Mouse (Mus musculus): ENCODE results near the gene Lrrc3c. TPM values are rescaled to one million over a fixed set of nuclear protein-coding genes. Genes with fewer than 3 reads are reported as not detected.
A peak's percentile ranks its signal among the peaks of the same experiment; 100 is the strongest.

Gene Lrrc3c
- not detected in 2 replicates for polyA plus RNA-seq (2015; fragmentation: Nextera tagmentation; extraction: Ambion mirVana)

DNA sequence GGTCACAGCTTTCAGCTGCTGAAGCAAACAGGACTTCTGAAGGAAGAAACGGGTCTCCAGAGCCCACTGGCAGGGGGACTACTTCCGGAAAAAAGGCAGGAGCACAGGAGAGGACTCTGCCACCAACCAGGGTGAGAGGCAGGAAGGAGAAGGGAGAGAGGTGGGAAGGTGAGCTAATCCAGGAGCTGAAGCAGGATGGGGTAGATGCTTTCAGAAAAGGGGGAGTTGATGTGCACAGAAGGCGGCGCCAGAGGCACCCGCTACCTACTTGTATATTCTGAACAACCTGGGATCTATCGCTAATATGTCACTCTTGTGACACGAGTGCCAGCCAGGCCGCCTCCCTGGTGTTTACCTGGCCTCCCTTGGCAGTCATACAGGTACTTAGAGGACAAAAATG, at the start of gene Lrrc3c:
Gene Lrrc3c (plus strand): TSS at position 301 of the 400 bp plus-strand sequence.
- Histone ChIP-seq H3K9ac (ENCODE audit: low read length) (no peak within 1 kb of the TSS), H3K27me3 (ENCODE audit: control insufficient read depth, insufficient read depth, low read depth, low read length) (peaks cover 13% of the 10 kb centered on the region), H3K9me3 (ENCODE audit: control insufficient read depth, low read length) (no peaks in the 10 kb centered on the region), H3K4me3 (ENCODE audit: low read length) (no peak within 1 kb of the TSS), H3K27ac (ENCODE audit: low read length) (no peak within 1 kb of the TSS), H3K36me3 (ENCODE audit: control insufficient read depth, insufficient read depth, low read length) (no peaks in the 10 kb centered on the region), H3K4me1 (replicated peaks; ENCODE audit: control insufficient read depth, insufficient read depth, low read length) (peaks cover 17% of the 10 kb centered on the region; the same call in 1 of the 2 replicates), H3K4me2 (ENCODE audit: low read depth, low read length) (peak within 1 kb of the TSS; percentile 0; the same call in 1 of the 2 replicates)
- 76% methylated on average over 8 of the region's 8 CpGs for WGBS
- no peak for ATAC-seq (ENCODE audit: low read depth)

GRCm38 (mm10) chr11:98549363-98549762, 48.7 kb upstream of the Lrrc3c start:
- WGBS: 60% methylated on average over 4 of the region's 4 CpGs
- H3K4me1 ChIP-seq (replicated peaks; ENCODE audit: control insufficient read depth, insufficient read depth, low read length): peaks cover 6% of the 10 kb centered on the region
- H3K4me3 ChIP-seq (ENCODE audit: low read length): no peak overlapping the region
- H3K9me3 ChIP-seq (ENCODE audit: control insufficient read depth, low read length): no peaks in the 10 kb centered on the region; the same call in 1 of the 2 replicates
- peaks cover 47% of the 10 kb centered on the region for H3K27me3 ChIP-seq (ENCODE audit: control insufficient read depth, insufficient read depth, low read depth, low read length)
- no peak overlapping the region for H3K9ac ChIP-seq (ENCODE audit: low read length)
- ATAC-seq (ENCODE audit: low read depth): no peak
- H3K27ac ChIP-seq (ENCODE audit: low read length): no peak overlapping the region
- no peaks in the 10 kb centered on the region for H3K36me3 ChIP-seq (ENCODE audit: control insufficient read depth, insufficient read depth, low read length)
- H3K4me2 ChIP-seq (ENCODE audit: low read depth, low read length): no peak overlapping the region

- Histone ChIP-seq H3K36me3 (ENCODE audit: control insufficient read depth, insufficient read depth, low read length) (no peaks in the 10 kb centered on the region), H3K27me3 (ENCODE audit: control insufficient read depth, insufficient read depth, low read depth, low read length) (peaks cover 42% of the 10 kb centered on the region), H3K27ac (ENCODE audit: low read length) (no peak overlapping the region), H3K9ac (ENCODE audit: low read length) (peak overlapping the region; percentile 66; the same call in 1 of the 2 replicates), H3K4me1 (replicated peaks; ENCODE audit: control insufficient read depth, insufficient read depth, low read length) (peaks cover 6% of the 10 kb centered on the region), H3K9me3 (ENCODE audit: control insufficient read depth, low read length) (no peaks in the 10 kb centered on the region; the same call in 1 of the 2 replicates), H3K4me2 (ENCODE audit: low read depth, low read length) (peak overlapping the region; percentile 80), H3K4me3 (ENCODE audit: low read length) (peak overlapping the region; percentile 66)
- 20% methylated on average over 20 of the region's 20 CpGs for WGBS
- 0 out of 2 replicates have a peak, but pooled peaks have one; percentile 1 for ATAC-seq (ENCODE audit: low read depth)
Measured at GRCm38 (mm10) chr11:98550311-98550974, 47.6 kb upstream of the Lrrc3c start.

GRCm38 (mm10) chr11:98550975-98551828, 46.9 kb upstream of the Lrrc3c start, which contains the start of gene Zpbp2:
TSS of gene Zpbp2 (plus strand) at chr11:98551097.
- peaks cover 3% of the 10 kb centered on the region for H3K4me1 ChIP-seq (replicated peaks; ENCODE audit: control insufficient read depth, insufficient read depth, low read length)
- H3K27ac ChIP-seq (ENCODE audit: low read length): 0 out of 2 replicates have a peak within 1 kb of the TSS, but pooled peaks have one; percentile 34
- whole genome bisulfite sequencing: 1% methylated on average over 45 of the region's 51 CpGs

DNA sequence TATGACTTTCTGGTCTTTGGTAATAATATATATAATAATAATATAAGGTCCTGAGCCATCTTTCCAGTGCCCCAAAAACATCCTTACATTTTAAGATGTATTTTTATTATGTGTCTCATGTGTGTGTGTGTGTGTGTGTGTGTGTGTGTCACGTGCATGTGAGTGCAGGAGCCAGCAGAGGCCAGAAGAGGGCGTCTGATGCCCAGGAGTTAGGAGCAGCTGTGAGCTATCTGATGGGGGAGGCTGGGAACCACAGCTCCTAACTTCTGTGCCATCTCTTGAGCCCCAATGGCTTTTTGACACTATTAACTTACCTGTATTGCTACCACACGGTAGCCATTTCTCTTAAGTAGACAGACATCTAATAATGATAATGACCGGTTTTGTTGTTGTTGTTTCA, 44.1 kb upstream of the Lrrc3c start:
- no peaks in the 10 kb centered on the region for H3K36me3 ChIP-seq (ENCODE audit: control insufficient read depth, insufficient read depth, low read length)
- H3K4me3 ChIP-seq (ENCODE audit: low read length): no peak overlapping the region
- H3K27ac ChIP-seq (ENCODE audit: low read length): no peak overlapping the region
- peaks cover 14% of the 10 kb centered on the region for H3K27me3 ChIP-seq (ENCODE audit: control insufficient read depth, insufficient read depth, low read depth, low read length)
- ATAC-seq (ENCODE audit: low read depth): no peak
- H3K4me2 ChIP-seq (ENCODE audit: low read depth, low read length): no peak overlapping the region
- peaks cover 3% of the 10 kb centered on the region for H3K4me1 ChIP-seq (replicated peaks; ENCODE audit: control insufficient read depth, insufficient read depth, low read length)
- WGBS: 85% methylated on average over 4 of the region's 4 CpGs
- no peak overlapping the region for H3K9ac ChIP-seq (ENCODE audit: low read length)
- H3K9me3 ChIP-seq (ENCODE audit: control insufficient read depth, low read length): no peaks in the 10 kb centered on the region

More at GRCm38 (mm10) chr11:98550975-98551828, 46.9 kb upstream of the Lrrc3c start, which contains the start of gene Zpbp2:
- H3K9me3 ChIP-seq (ENCODE audit: control insufficient read depth, low read length): no peaks in the 10 kb centered on the region; the same call in 1 of the 2 replicates
- peak; percentile 98 for ATAC-seq (ENCODE audit: low read depth)
- peaks cover 35% of the 10 kb centered on the region for H3K27me3 ChIP-seq (ENCODE audit: control insufficient read depth, insufficient read depth, low read depth, low read length)
- peak within 1 kb of the TSS; percentile 66 for H3K4me3 ChIP-seq (ENCODE audit: low read length)
- peak within 1 kb of the TSS; percentile 66 for H3K9ac ChIP-seq (ENCODE audit: low read length)
- peak within 1 kb of the TSS; percentile 80 for H3K4me2 ChIP-seq (ENCODE audit: low read depth, low read length)
- H3K36me3 ChIP-seq (ENCODE audit: control insufficient read depth, insufficient read depth, low read length): no peaks in the 10 kb centered on the region

DNA sequence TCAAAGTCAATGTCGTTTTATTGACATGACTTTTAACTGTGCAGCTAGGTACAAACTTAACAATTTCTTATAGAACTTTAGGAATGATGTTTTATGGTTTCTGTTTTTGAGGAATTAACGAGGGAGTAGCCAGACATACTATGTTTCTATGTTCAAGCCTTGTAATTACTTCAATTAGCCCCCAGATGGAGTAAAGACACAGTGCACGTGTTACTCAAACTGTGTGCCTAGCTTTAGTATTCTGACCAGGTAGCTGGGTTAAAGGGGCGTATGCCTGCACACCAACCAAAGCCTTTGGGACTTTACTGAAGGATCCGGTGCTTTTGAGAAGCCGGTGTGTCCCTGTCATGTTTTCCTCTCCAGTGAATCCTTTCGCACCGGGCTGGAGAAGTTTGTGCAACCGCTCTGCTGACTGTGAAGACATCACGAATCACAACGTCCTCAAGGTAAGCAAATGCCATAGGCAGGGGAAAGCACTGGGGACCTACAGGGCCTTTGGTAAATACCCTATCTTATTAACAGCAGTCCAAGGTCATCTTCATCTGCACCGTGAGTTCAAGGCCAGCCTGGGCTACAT, 42.9 kb upstream of the Lrrc3c start:
- no peak overlapping the region for H3K4me3 ChIP-seq (ENCODE audit: low read length)
- no peak overlapping the region for H3K4me2 ChIP-seq (ENCODE audit: low read depth, low read length)
- H3K9ac ChIP-seq (ENCODE audit: low read length): no peak overlapping the region
- no peak overlapping the region for H3K27ac ChIP-seq (ENCODE audit: low read length)
- H3K9me3 ChIP-seq (ENCODE audit: control insufficient read depth, low read length): no peaks in the 10 kb centered on the region
- WGBS: 64% methylated on average over 12 of the region's 12 CpGs
- H3K36me3 ChIP-seq (ENCODE audit: control insufficient read depth, insufficient read depth, low read length): no peaks in the 10 kb centered on the region
- peaks cover 3% of the 10 kb centered on the region for H3K27me3 ChIP-seq (ENCODE audit: control insufficient read depth, insufficient read depth, low read depth, low read length)
- H3K4me1 ChIP-seq (replicated peaks; ENCODE audit: control insufficient read depth, insufficient read depth, low read length): peaks cover 3% of the 10 kb centered on the region
- no peak for ATAC-seq (ENCODE audit: low read depth)

GRCm38 (mm10) chr11:98560942-98561341, 37.1 kb upstream of the Lrrc3c start:
- Histone ChIP-seq H3K9ac (ENCODE audit: low read length) (no peak overlapping the region), H3K4me2 (ENCODE audit: low read depth, low read length) (no peak overlapping the region), H3K4me1 (replicated peaks; ENCODE audit: control insufficient read depth, insufficient read depth, low read length) (no peaks in the 10 kb centered on the region; the same call in 1 of the 2 replicates), H3K27me3 (ENCODE audit: control insufficient read depth, insufficient read depth, low read depth, low read length) (0 out of 2 replicates have a peak, but pooled peaks cover 2% of the 10 kb centered on the region), H3K4me3 (ENCODE audit: low read length) (no peak overlapping the region), H3K27ac (ENCODE audit: low read length) (no peak overlapping the region), H3K9me3 (ENCODE audit: control insufficient read depth, low read length) (no peaks in the 10 kb centered on the region), H3K36me3 (ENCODE audit: control insufficient read depth, insufficient read depth, low read length) (no peaks in the 10 kb centered on the region)
- WGBS: 19% methylated on average over 7 of the region's 7 CpGs
- ATAC-seq (ENCODE audit: low read depth): no peak

DNA sequence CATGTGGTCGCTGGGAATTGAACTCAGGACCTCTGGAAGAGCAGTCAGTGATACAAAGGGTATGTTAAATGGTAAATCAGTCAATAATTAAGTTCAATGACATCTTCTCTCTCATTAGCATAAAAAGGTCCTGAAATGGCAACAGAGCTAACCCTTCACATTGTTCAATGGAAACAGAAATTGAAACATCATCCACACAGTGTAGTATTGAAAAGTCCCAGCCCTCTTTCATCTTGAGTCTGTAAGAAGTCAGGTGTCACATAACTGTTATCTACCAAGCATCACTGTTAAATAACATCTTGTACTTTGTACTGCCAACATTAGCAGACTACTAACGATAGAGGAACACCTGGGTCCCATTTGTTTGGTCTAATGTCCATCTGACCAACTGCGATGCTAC, 35.1 kb upstream of the Lrrc3c start:
- no peak overlapping the region for H3K4me2 ChIP-seq (ENCODE audit: low read depth, low read length)
- H3K27ac ChIP-seq (ENCODE audit: low read length): no peak overlapping the region
- no peaks in the 10 kb centered on the region for H3K27me3 ChIP-seq (ENCODE audit: control insufficient read depth, insufficient read depth, low read depth, low read length)
- no peaks in the 10 kb centered on the region for H3K9me3 ChIP-seq (ENCODE audit: control insufficient read depth, low read length)
- ATAC-seq (ENCODE audit: low read depth): no peak
- H3K9ac ChIP-seq (ENCODE audit: low read length): no peak overlapping the region
- H3K4me1 ChIP-seq (replicated peaks; ENCODE audit: control insufficient read depth, insufficient read depth, low read length): no peaks in the 10 kb centered on the region; the same call in 1 of the 2 replicates
- no peak overlapping the region for H3K4me3 ChIP-seq (ENCODE audit: low read length)
- no peaks in the 10 kb centered on the region for H3K36me3 ChIP-seq (ENCODE audit: control insufficient read depth, insufficient read depth, low read length)
- WGBS: 65% methylated on average over 3 of the region's 3 CpGs
